Mouse (Mus musculus) v-Abl transformed pro-B cells (cell line): ENCODE measurements around the gene Wasf2.

Experiments used
- in situ Hi-C, 2 experiments: fragments of 400-800 bp; cut with MboI; formaldehyde crosslinking; loops; one replicate each; pipeline ENCODE4 v1.15.1; 2025; ENCODE audit not compliant: unreplicated experiment in 2 of 2

Wasf2 gene

GRCm38 (mm10) chr4:133129931-133130889 is at the start of gene Wasf2:
TSS of gene Wasf2 (plus strand) at chr4:133130505.
- in situ Hi-C loops = loop anchor here (5.0 kb wide), 2 partner anchors 38 to 47 kb away; no protein-coding TSS in a partner anchor

GRCm38 (mm10) chr4:133080862-133081261 is 49.4 kb upstream of the Wasf2 start:
- in situ Hi-C loops = loop anchor here in 1 of 2 experiments (10.0 kb wide), 1 partner anchor 66 kb away; the partner anchor contains the start of gene Ahdc1

- in situ Hi-C loops = loop anchor here in 1 of 2 experiments (10.0 kb wide), 1 partner anchor 67 kb away; the partner anchor contains the start of gene Ahdc1
Observed at GRCm38 (mm10) chr4:133082216-133082773, 48.0 kb upstream of the Wasf2 start.

- in situ Hi-C loops = loop anchor here in 1 of 2 experiments (10.0 kb wide), 1 partner anchor 69 kb away; the partner anchor contains the start of gene Ahdc1
Observed at GRCm38 (mm10) chr4:133083991-133084861, 46.1 kb upstream of the Wasf2 start.

- in situ Hi-C loops = loop anchor here in 1 of 2 experiments (10.0 kb wide), 1 partner anchor 70 kb away; the partner anchor contains the start of gene Ahdc1
Observed at GRCm38 (mm10) chr4:133085011-133085782, 45.1 kb upstream of the Wasf2 start.

- in situ Hi-C loops = loop anchor here in 1 of 2 experiments (10.0 kb wide), 1 partner anchor 71 kb away; the partner anchor contains the start of gene Ahdc1
Observed at GRCm38 (mm10) chr4:133085783-133086342, 44.4 kb upstream of the Wasf2 start.

- in situ Hi-C loops = loop anchor here in 1 of 2 experiments (10.0 kb wide), 1 partner anchor 72 kb away; the partner anchor contains the start of gene Ahdc1
Observed at GRCm38 (mm10) chr4:133087177-133087714, 43.1 kb upstream of the Wasf2 start.

GRCm38 (mm10) chr4:133087835-133088234 is 42.5 kb upstream of the Wasf2 start:
- in situ Hi-C loops = loop anchor here in 1 of 2 experiments (10.0 kb wide), 1 partner anchor 73 kb away; the partner anchor contains the start of gene Ahdc1

GRCm38 (mm10) chr4:133089319-133089718 is 41.0 kb upstream of the Wasf2 start:
- in situ Hi-C loops = loop anchor here in 1 of 2 experiments (10.0 kb wide), 1 partner anchor 75 kb away; the partner anchor contains the start of gene Ahdc1

- in situ Hi-C loops = loop anchor here (5.0 to 10.0 kb wide), 4 partner anchors 33 to 87 kb away; partner anchors contain the start of gene Ahdc1 (in 1 of the 2)
Observed at GRCm38 (mm10) chr4:133089802-133090201, 40.5 kb upstream of the Wasf2 start.

GRCm38 (mm10) chr4:133090276-133090719 is 40.0 kb upstream of the Wasf2 start:
- in situ Hi-C loops = loop anchor here (5.0 kb wide), 3 partner anchors 33 to 87 kb away; no protein-coding TSS in a partner anchor

- in situ Hi-C loops = loop anchor here (5.0 kb wide), 3 partner anchors 34 to 86 kb away; no protein-coding TSS in a partner anchor
Observed at GRCm38 (mm10) chr4:133090720-133091458, 39.4 kb upstream of the Wasf2 start.

GRCm38 (mm10) chr4:133091459-133091785 is 38.9 kb upstream of the Wasf2 start:
- in situ Hi-C loops = loop anchor here (5.0 kb wide), 3 partner anchors 34 to 86 kb away; no protein-coding TSS in a partner anchor

- in situ Hi-C loops = loop anchor here (5.0 kb wide), 3 partner anchors 35 to 85 kb away; no protein-coding TSS in a partner anchor
Observed at GRCm38 (mm10) chr4:133092453-133092901, 37.8 kb upstream of the Wasf2 start.

GRCm38 (mm10) chr4:133093056-133093455 is 37.2 kb upstream of the Wasf2 start:
- in situ Hi-C loops = loop anchor here (5.0 kb wide), 3 partner anchors 34 to 84 kb away; no protein-coding TSS in a partner anchor

GRCm38 (mm10) chr4:133093481-133094033 is 36.7 kb upstream of the Wasf2 start:
- in situ Hi-C loops = loop anchor here (5.0 kb wide), 3 partner anchors 34 to 84 kb away; no protein-coding TSS in a partner anchor

GRCm38 (mm10) chr4:133094255-133094654 is 36.0 kb upstream of the Wasf2 start:
- in situ Hi-C loops = loop anchor here (5.0 kb wide), 3 partner anchors 33 to 83 kb away; no protein-coding TSS in a partner anchor
